Mouse (Mus musculus) gastrocnemius, adult 18-20 months (tissue): ENCODE data around the gene Cggbp1. TPM values are rescaled to one million over a fixed set of nuclear protein-coding genes. Genes with fewer than 3 reads are reported as not detected.

Source experiments
- DNase-seq: peaks from one replicate; pipeline ENCODE4 v3.0.0; 2021; ENCODE audit warnings: low spot score
- total RNA-seq, 2 experiments: library from RNA; stranded (reverse); gene quantifications; 2 replicates each; pipeline ENCODE4 v1.2.3; 2021

The Cggbp1 gene
- total RNA-seq, 2 experiments from 2014 or later = 21.7 to 23.9 TPM

DNA sequence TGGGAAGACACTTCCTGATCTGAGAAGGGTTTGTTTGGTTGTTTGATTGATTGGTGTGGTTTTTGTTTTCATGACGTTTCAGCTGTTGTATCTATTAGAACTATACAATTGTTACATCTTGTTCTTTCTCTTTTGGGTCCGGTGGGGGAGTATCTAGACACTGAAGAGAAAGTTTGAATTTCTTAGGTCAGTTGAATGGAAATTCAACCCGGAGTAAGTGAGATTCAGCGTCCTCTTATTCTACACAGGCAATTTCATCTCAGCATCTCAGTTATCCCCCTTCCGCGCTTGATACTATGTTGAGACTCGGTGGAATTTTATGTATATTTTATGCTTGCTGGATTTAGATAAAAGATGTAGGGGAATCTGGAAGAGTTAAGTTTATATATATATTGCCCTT, 21.0 kb downstream of the Cggbp1 start:
- no peak for DNase-seq

DNA sequence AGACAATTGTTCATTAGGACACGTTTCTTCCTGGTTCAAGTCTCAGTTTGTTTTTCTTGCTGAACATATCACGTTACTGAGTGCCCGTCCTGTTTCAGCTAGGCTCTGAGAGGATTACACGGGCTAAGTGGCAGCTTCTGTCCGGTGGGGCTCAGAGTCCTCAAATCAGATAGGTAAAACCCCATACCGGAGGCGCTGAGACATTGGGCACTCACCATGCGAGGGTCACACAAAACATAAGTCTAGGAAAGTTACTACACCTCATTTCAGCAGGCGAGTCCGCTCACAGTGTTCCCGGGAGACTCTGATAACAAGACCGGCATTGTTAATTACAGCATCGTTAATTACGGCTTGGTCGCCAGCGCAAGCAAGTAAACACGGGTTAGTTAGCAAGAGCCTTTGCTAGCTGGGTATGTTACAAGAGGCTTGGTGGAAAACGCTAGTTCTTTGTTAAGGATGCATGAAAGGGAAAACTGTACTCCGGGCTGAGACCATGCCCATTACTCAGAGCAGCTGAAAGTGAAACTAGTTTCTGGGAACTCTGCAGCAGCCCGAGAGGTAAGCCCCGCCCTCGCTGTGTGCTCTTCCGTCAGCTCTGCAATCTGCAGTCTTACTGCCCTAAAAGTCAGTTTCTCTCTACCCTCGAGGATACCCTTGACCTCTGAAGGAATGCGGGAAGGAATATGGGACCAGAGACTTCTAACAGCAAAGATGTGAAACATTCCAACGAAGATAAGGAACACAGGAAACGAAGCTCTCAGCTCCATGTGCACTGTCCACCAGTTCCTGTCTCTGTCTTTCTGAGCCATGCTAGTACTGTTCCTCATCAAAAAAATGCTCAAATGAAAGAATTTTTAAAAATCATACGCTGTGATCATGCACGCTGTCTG, 21.9 kb downstream of the Cggbp1 start:
- peak; percentile 64 for DNase-seq

DNA sequence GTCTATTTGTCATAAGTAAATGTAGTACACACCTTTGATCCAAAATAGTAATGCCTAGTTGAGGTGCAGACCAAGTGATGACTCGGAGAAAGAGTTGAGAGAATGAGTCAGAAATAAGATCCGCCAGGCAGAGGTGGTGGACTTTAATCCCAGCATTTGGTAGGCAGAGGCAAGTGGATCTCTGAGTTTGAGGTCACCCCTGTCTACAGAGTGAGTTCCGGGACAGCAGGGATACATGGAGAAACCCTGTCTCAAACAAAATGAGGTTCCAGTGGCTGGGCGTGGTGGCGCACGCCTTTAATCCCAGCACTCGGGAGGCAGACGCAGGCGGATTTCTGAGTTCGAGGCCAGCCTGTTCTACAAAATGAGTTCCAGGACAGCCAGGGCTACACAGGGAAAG, 23.6 kb downstream of the Cggbp1 start:
- no peak for DNase-seq

GRCm38 (mm10) chr16:64875822-64876221, 24.0 kb downstream of the Cggbp1 start:
- DNase-seq = no peak

- no peak for DNase-seq
Measured at GRCm38 (mm10) chr16:64876631-64877265, 25.0 kb downstream of the Cggbp1 start.

GRCm38 (mm10) chr16:64877314-64877713, 25.5 kb downstream of the Cggbp1 start:
- no peak for DNase-seq

DNA sequence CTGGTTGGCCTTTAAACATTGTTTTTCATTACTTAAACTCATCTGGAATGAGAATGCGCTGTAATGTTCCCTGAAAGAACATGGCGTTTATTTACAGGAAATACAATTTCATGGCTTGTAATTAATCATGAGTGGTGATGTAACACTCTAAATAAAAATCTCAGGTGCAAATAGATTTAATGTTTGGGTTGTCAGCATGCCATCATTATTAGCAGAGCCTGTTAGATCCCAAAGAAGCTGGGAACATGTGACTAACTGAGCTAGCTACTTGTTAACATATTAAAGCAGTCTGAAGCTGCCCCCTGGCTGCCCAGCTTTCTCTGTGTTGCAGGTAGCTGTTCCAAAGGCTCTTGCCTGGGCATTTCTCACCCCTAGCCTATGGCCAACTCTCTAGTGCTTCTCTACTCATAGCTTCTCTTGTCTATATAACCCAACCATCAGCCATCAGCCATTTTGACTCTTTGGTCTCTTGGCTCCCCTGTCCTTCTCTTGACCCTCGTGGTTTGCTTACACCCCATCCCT, 26.9 kb downstream of the Cggbp1 start:
- no peak for DNase-seq

DNA sequence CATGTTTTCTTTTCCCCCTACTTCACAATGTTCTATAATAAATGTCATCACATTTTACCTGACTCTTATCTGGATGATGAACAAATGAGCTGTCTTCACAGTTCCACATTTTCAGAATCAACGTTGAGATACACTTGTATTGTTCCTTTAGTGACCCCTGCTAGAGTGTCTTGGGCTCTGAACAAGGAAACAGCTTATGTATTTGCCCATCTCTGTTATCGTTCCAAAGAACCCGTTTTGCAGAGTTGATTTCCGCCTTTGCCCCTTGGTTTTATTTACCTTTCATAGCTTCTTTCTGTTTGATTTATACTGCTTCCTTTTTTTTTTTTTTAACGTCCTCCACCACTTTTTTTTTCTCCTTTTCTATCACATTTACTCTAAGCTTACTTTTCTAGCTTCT, 27.9 kb downstream of the Cggbp1 start:
- DNase-seq = no peak

DNA sequence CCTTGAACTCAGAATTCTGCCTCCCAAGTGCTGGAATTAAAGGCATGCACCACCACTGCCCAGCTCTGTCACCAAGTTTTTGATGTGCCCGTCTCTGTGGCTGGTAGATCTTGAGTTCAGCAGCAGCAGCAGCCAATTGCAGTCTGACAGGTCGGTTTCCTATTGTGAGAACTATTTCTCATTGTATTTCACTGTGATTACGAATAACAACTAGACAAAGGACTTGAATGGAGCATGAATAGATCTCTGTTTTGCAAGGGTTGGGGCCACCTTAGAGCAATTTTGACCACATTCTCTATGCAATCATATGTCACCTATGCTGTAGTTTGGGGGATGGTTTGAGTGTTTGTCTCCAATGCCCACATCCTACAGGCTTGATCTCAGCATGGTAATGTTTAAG, 29.2 kb downstream of the Cggbp1 start:
- DNase-seq = no peak

GRCm38 (mm10) chr16:64881442-64881841, 29.6 kb downstream of the Cggbp1 start:
- DNase-seq = no peak

DNA sequence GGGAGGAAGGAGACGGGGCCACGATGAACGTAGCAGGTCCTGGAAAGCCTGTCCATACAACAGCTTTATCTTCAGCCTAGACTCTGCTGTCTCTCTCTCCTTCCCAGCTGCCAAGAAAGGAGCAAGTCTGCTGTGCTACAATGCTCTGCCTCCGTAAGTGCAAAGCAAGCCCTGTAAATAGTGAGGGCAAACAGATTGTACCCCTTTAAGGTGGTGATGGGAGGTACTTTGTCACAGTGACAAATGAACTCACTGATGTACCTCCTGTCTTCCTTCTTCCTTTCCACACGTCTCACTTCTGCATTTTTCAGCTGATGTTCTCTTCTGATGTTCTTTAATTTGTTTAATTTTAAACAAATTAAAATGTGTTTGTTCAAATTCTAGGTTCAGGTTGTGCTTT, 32.1 kb downstream of the Cggbp1 start:
- DNase-seq = no peak

DNA sequence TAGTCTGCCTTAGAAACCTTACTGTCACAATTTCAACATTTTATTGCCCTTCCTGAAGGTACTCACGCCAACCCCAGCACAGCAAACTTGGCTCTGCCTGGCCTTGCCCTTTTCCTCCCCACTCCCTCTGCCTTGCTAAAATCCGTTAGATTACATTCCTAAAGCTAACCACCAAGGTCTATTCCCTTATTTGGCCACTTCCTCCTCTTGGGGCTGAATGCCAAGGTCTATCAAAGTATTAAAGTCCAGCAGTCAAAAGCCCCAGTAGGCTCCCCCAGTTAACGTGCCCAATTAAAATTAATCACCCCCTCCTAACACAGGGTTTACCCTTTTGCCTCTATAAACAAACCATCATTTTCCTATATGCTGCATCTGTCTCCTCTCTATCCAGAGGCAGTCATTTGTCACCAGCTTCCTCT, 32.6 kb downstream of the Cggbp1 start:
- DNase-seq = no peak

GRCm38 (mm10) chr16:64885142-64885541, 33.3 kb downstream of the Cggbp1 start:
- DNase-seq = no peak

- DNase-seq = no peak
Measured at GRCm38 (mm10) chr16:64885547-64885946, 33.8 kb downstream of the Cggbp1 start.

DNA sequence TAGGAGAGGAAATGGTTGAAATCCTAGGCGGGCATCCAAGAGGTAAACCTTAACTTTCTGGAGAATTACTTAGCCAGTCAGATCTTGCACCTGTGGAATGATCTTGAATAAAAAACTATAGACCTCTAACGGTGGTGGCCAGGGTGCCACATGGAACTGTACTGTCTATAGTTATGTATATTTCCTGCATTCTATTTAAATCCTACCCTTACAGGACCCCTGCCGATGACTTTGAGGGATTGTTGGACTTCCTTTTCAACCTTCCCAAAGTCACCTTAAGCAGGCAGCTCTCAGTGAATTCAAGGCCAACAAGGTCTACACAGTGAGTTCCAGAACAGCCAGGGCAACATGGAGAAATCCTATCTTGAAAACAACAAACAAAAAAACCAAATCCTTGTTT, 37.7 kb downstream of the Cggbp1 start:
- no peak for DNase-seq

GRCm38 (mm10) chr16:64899084-64899483, 47.3 kb downstream of the Cggbp1 start:
- DNase-seq = peak; percentile 16

GRCm38 (mm10) chr16:64903328-64903727, 51.5 kb downstream of the Cggbp1 start:
- no peak for DNase-seq

DNA sequence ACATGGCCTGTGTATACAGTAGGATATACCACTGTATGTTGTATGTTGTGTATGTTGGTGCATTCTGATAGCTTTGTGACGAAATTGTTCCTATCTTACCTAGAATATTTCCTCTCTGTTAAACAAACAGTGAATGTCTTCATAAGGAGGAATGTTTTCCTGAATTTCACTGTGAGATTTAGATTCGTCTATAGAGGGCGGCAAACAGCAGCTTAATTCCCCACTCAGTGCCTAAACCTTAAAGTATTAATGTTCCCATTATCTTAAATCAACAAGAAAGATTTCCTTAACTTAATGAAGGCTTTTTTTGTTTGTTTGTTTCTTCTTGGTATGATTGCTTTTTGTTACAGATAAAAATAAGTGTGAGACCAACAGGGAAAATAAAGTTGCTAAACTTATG, 55.3 kb downstream of the Cggbp1 start:
- no peak for DNase-seq

GRCm38 (mm10) chr16:64908747-64909146, 57.0 kb downstream of the Cggbp1 start:
- no peak for DNase-seq
